Mouse (Mus musculus): ENCODE results near the gene Exosc2. TPM values are rescaled to one million over a fixed set of nuclear protein-coding genes. Genes with fewer than 3 reads are reported as not detected.

Gene Exosc2
- polyA plus RNA-seq, 1 experiment from 2014 or later: 44.0 TPM

- WGBS: under 1% methylated on average over 12 of the region's 12 CpGs
- Histone ChIP-seq H3K27ac (ENCODE audit: low read length) (peak overlapping the region; percentile 98), H3K9ac (replicated peaks; ENCODE audit: low read depth, low read length) (peak overlapping the region; percentile 92), H3K4me2 (ENCODE audit: low read length) (peak overlapping the region; percentile 73), H3K4me3 (replicated peaks; ENCODE audit: low read length) (peak overlapping the region; percentile 83), H3K36me3 (ENCODE audit: control insufficient read depth, insufficient read depth) (no peaks in the 10 kb centered on the region; the same call in 1 of the 2 replicates), H3K27me3 (replicated peaks; ENCODE audit: control insufficient read depth, insufficient read depth, low read length) (no peaks in the 10 kb centered on the region), H3K4me1 (replicated peaks; ENCODE audit: control insufficient read depth, insufficient read depth, low read length) (peaks cover 38% of the 10 kb centered on the region), H3K9me3 (ENCODE audit: control insufficient read depth, low read length) (no peaks in the 10 kb centered on the region)
- no peak for ATAC-seq
Observed at GRCm38 (mm10) chr2:31689045-31689444, 18.5 kb downstream of the Exosc2 start.

GRCm38 (mm10) chr2:31690063-31690462 is 19.5 kb downstream of the Exosc2 start:
- Histone ChIP-seq H3K4me2 (ENCODE audit: low read length) (peak overlapping the region; percentile 73), H3K27me3 (replicated peaks; ENCODE audit: control insufficient read depth, insufficient read depth, low read length) (no peaks in the 10 kb centered on the region), H3K36me3 (ENCODE audit: control insufficient read depth, insufficient read depth) (no peaks in the 10 kb centered on the region; the same call in 1 of the 2 replicates), H3K27ac (ENCODE audit: low read length) (no peak overlapping the region), H3K4me1 (replicated peaks; ENCODE audit: control insufficient read depth, insufficient read depth, low read length) (peaks cover 38% of the 10 kb centered on the region), H3K4me3 (replicated peaks; ENCODE audit: low read length) (peak overlapping the region; percentile 83), H3K9me3 (ENCODE audit: control insufficient read depth, low read length) (no peaks in the 10 kb centered on the region), H3K9ac (replicated peaks; ENCODE audit: low read depth, low read length) (no peak overlapping the region)
- ATAC-seq: no peak
- 64% methylated on average over 3 of the region's 3 CpGs for WGBS

- ATAC-seq: no peak
- no peaks in the 10 kb centered on the region for H3K27me3 ChIP-seq (replicated peaks; ENCODE audit: control insufficient read depth, insufficient read depth, low read length)
- H3K36me3 ChIP-seq (ENCODE audit: control insufficient read depth, insufficient read depth): peaks cover 9% of the 10 kb centered on the region
- no peak overlapping the region for H3K9ac ChIP-seq (replicated peaks; ENCODE audit: low read depth, low read length)
- H3K9me3 ChIP-seq (ENCODE audit: control insufficient read depth, low read length): no peaks in the 10 kb centered on the region
- H3K4me3 ChIP-seq (replicated peaks; ENCODE audit: low read length): no peak overlapping the region
- no peak overlapping the region for H3K4me2 ChIP-seq (ENCODE audit: low read length)
- no peaks in the 10 kb centered on the region for H3K4me1 ChIP-seq (replicated peaks; ENCODE audit: control insufficient read depth, insufficient read depth, low read length)
- H3K27ac ChIP-seq (ENCODE audit: low read length): no peak overlapping the region
Observed at GRCm38 (mm10) chr2:31698209-31698608, 27.7 kb downstream of the Exosc2 start.

GRCm38 (mm10) chr2:31700545-31701446 is 30.3 kb downstream of the Exosc2 start:
- Histone ChIP-seq H3K27me3 (replicated peaks; ENCODE audit: control insufficient read depth, insufficient read depth, low read length) (no peaks in the 10 kb centered on the region), H3K27ac (ENCODE audit: low read length) (no peak overlapping the region), H3K9me3 (ENCODE audit: control insufficient read depth, low read length) (no peaks in the 10 kb centered on the region), H3K36me3 (ENCODE audit: control insufficient read depth, insufficient read depth) (peaks cover 6% of the 10 kb centered on the region), H3K4me2 (ENCODE audit: low read length) (no peak overlapping the region), H3K4me3 (replicated peaks; ENCODE audit: low read length) (no peak overlapping the region), H3K9ac (replicated peaks; ENCODE audit: low read depth, low read length) (no peak overlapping the region), H3K4me1 (replicated peaks; ENCODE audit: control insufficient read depth, insufficient read depth, low read length) (no peaks in the 10 kb centered on the region)
- WGBS: 45% methylated on average over 7 of the region's 7 CpGs
- no peak for ATAC-seq

- Histone ChIP-seq H3K4me2 (ENCODE audit: low read length) (no peak overlapping the region), H3K4me3 (replicated peaks; ENCODE audit: low read length) (no peak overlapping the region), H3K9ac (replicated peaks; ENCODE audit: low read depth, low read length) (no peak overlapping the region), H3K4me1 (replicated peaks; ENCODE audit: control insufficient read depth, insufficient read depth, low read length) (no peaks in the 10 kb centered on the region), H3K9me3 (ENCODE audit: control insufficient read depth, low read length) (no peaks in the 10 kb centered on the region), H3K27ac (ENCODE audit: low read length) (no peak overlapping the region), H3K27me3 (replicated peaks; ENCODE audit: control insufficient read depth, insufficient read depth, low read length) (no peaks in the 10 kb centered on the region), H3K36me3 (ENCODE audit: control insufficient read depth, insufficient read depth) (no peaks in the 10 kb centered on the region)
- no peak for ATAC-seq
Observed at GRCm38 (mm10) chr2:31703226-31703625, 32.7 kb downstream of the Exosc2 start.

GRCm38 (mm10) chr2:31705914-31706313 is 35.4 kb downstream of the Exosc2 start:
- ATAC-seq: no peak
- H3K36me3 ChIP-seq (ENCODE audit: control insufficient read depth, insufficient read depth): no peaks in the 10 kb centered on the region
- no peak overlapping the region for H3K4me2 ChIP-seq (ENCODE audit: low read length)
- H3K9ac ChIP-seq (replicated peaks; ENCODE audit: low read depth, low read length): no peak overlapping the region
- no peak overlapping the region for H3K4me3 ChIP-seq (replicated peaks; ENCODE audit: low read length)
- H3K4me1 ChIP-seq (replicated peaks; ENCODE audit: control insufficient read depth, insufficient read depth, low read length): no peaks in the 10 kb centered on the region
- no peaks in the 10 kb centered on the region for H3K27me3 ChIP-seq (replicated peaks; ENCODE audit: control insufficient read depth, insufficient read depth, low read length)
- H3K9me3 ChIP-seq (ENCODE audit: control insufficient read depth, low read length): no peaks in the 10 kb centered on the region
- H3K27ac ChIP-seq (ENCODE audit: low read length): no peak overlapping the region

DNA sequence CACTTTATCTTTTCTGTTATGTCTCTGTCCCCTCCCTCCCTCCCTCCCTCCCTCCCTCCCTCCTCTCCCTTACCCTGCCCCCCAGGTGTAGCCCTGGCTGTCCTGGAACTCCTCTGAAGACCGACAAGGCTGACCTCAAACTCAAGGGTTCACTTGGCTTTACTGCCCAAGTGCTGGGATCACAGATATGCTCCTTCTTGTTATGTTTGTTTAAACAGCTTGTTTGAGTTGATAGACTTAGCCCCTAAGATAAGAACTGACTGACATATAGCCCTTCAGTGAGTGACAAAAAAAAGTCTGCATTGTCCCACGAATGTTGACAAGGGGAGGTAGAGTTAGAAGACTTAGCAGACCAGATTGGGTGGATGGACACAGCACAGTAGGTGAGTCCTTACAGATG is 36.0 kb downstream of the Exosc2 start:
- ATAC-seq: no peak
- Histone ChIP-seq H3K4me1 (replicated peaks; ENCODE audit: control insufficient read depth, insufficient read depth, low read length) (no peaks in the 10 kb centered on the region), H3K36me3 (ENCODE audit: control insufficient read depth, insufficient read depth) (no peaks in the 10 kb centered on the region), H3K27ac (ENCODE audit: low read length) (no peak overlapping the region), H3K27me3 (replicated peaks; ENCODE audit: control insufficient read depth, insufficient read depth, low read length) (no peaks in the 10 kb centered on the region), H3K4me3 (replicated peaks; ENCODE audit: low read length) (no peak overlapping the region), H3K4me2 (ENCODE audit: low read length) (no peak overlapping the region), H3K9me3 (ENCODE audit: control insufficient read depth, low read length) (no peaks in the 10 kb centered on the region), H3K9ac (replicated peaks; ENCODE audit: low read depth, low read length) (no peak overlapping the region)
- WGBS: 79% methylated on average over 2 of the region's 2 CpGs

DNA sequence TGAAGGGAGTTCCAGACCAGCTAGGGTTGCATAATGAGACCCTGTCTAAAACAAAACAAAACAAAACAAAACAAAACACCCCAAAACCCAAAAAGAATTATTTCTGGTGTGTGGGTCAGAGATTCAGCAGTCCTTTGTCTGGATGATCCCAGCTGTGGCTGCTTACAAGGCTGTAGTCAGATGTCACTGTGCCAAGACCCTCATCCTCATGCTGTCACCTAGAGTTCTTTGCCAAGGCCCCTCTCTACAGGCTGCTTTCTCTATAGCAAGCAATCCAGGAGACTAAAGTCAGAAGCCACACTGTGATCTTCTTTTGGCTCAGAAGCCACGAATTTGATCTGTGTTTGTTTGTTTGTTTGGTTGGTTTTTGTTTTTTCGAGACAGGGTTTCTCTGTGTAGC is 42.2 kb downstream of the Exosc2 start:
- H3K4me2 ChIP-seq (ENCODE audit: low read length): no peak overlapping the region
- no peaks in the 10 kb centered on the region for H3K27me3 ChIP-seq (replicated peaks; ENCODE audit: control insufficient read depth, insufficient read depth, low read length)
- ATAC-seq: no peak
- no peak overlapping the region for H3K9ac ChIP-seq (replicated peaks; ENCODE audit: low read depth, low read length)
- H3K36me3 ChIP-seq (ENCODE audit: control insufficient read depth, insufficient read depth): no peaks in the 10 kb centered on the region
- H3K9me3 ChIP-seq (ENCODE audit: control insufficient read depth, low read length): no peaks in the 10 kb centered on the region
- no peak overlapping the region for H3K4me3 ChIP-seq (replicated peaks; ENCODE audit: low read length)
- 79% methylated on average over 2 of the region's 2 CpGs for WGBS
- no peaks in the 10 kb centered on the region for H3K4me1 ChIP-seq (replicated peaks; ENCODE audit: control insufficient read depth, insufficient read depth, low read length)
- no peak overlapping the region for H3K27ac ChIP-seq (ENCODE audit: low read length)

GRCm38 (mm10) chr2:31713813-31714212 is 43.3 kb downstream of the Exosc2 start:
- Histone ChIP-seq H3K9me3 (ENCODE audit: control insufficient read depth, low read length) (no peaks in the 10 kb centered on the region), H3K4me1 (replicated peaks; ENCODE audit: control insufficient read depth, insufficient read depth, low read length) (no peaks in the 10 kb centered on the region), H3K36me3 (ENCODE audit: control insufficient read depth, insufficient read depth) (no peaks in the 10 kb centered on the region), H3K9ac (replicated peaks; ENCODE audit: low read depth, low read length) (no peak overlapping the region), H3K27ac (ENCODE audit: low read length) (no peak overlapping the region), H3K27me3 (replicated peaks; ENCODE audit: control insufficient read depth, insufficient read depth, low read length) (no peaks in the 10 kb centered on the region), H3K4me3 (replicated peaks; ENCODE audit: low read length) (no peak overlapping the region), H3K4me2 (ENCODE audit: low read length) (no peak overlapping the region)
- WGBS: 92% methylated on average over 3 of the region's 3 CpGs
- ATAC-seq: no peak

Measured in forebrain, embryonic 16.5 days (tissue).